Mouse (Mus musculus) ES-CJ7 (cell line): ENCODE results near the gene Ncs1.
A peak's percentile ranks its signal among the peaks of the same experiment; 100 is the strongest.

Experiments used
- DNase-seq: peaks from one replicate; pipeline ENCODE4 v3.0.0; 2011; ENCODE audit warnings: low read depth, low spot score

Gene Ncs1

GRCm38 (mm10) chr2:31245051-31245450, 572 bp upstream of the Ncs1 start:
- DNase-seq = no peak

- peak; percentile 61 for DNase-seq
Measured at GRCm38 (mm10) chr2:31246251-31246971, 788 bp downstream of the Ncs1 start.

DNA sequence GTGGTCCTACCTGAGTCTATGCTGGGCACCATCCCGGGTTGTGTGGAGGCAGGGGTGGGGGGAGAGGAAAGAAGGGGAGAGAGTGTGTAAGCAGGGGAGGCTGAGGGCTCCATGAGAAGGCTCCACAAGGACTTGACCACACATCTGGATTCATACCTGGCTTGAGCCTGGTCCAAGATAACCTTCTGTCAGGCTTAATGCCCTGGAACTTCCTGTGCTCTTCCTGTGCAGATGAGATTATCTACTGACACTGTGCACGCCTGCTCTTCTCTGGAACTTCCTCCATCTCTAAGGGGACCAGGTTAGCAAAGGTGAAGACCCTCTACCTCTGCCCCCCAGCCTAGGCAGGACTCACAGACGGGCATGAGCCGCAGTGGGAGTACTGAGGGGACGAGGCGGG, 3.2 kb downstream of the Ncs1 start:
- no peak for DNase-seq

GRCm38 (mm10) chr2:31252167-31252566, 6.5 kb downstream of the Ncs1 start:
- DNase-seq = no peak

DNA sequence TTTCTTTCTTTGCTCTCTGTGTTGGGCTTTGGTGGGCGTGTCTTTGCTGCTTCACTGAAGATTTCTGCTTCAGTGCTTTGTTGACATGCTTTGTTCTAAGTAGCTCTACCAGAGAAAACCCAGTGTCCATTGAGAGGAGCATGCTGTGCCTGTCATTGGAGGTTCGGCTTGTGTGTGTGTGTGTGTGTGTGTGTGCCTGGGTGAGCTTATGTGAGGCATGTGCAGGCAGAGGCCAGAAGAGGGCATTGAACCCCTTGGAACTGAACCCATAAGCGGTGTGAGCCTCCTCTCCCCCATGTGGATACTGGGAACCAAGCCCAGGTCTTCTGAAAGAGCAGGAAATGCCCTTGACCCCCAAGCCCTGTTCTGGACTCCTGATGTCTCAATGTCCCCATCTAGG, 7.8 kb downstream of the Ncs1 start:
- no peak for DNase-seq

DNA sequence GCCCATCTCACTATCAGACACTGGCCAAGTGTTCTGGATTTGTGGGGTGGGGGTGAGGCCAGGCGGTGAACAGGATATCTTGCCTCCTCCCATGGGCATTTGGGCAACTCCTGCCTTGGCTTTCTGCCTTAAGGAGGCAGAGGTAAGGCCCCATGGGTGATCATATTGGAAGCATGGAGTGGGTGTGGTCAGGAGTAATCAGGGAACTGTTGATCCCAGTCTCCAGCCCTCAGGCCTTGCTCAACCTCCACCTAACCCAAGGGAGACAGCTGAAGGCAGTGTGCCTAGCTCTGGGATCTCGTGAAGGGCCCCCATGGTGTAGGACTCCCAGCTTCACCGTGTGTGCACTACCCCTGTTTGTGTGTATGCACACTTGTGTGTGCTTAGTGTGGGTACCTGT, 9.2 kb downstream of the Ncs1 start:
- no peak for DNase-seq

- peak; percentile 85 for DNase-seq
Measured at GRCm38 (mm10) chr2:31255952-31256938, 10.6 kb downstream of the Ncs1 start.

DNA sequence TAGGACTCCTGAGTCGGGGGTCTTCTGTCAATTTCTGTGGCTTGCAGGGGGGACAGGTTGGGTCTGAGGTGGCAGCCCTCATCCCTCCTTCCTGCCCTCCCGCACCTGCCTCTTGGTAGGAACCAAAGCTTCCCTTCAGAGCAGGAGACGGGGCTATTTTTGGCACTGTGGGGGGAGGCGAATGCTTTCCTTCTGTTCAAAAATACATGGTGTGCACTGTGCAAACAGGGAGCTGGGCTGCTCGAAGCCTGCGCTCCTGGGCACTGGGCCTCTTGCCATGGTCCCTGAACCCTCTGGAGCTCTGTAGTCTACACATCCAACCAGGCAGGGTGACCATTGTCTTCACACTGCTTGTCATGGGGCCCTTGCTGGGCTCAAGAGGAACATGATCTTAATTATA, 11.5 kb downstream of the Ncs1 start:
- DNase-seq = no peak

- DNase-seq = peak; percentile 35
Measured at GRCm38 (mm10) chr2:31258609-31259366, 13.2 kb downstream of the Ncs1 start.

DNA sequence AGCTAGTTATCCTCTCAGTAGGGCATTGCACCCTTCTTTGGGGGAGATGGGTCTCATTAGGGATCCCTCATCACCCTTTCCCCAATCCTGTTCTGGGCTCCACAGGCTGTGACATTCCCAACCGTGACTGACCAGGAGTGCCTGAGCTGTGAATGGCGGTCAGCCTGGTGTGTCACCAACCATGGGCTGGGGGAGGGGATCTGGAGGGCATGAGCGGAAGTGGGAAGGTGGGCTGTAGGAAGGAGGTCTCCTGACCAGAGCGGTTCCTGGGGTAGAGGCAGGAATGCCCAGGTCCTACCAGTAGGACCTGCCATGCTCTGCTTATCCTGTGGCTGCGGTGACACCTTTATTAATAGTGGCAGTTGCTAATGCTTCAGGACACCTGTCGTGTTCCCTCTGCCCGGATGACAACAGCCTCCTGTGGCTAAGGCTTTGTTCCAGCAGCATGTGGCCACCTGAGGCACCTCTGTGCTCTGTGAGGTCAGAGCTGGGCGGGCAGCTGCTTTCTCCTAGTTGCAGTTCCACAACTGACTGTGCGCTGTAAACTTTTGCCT, 13.8 kb downstream of the Ncs1 start:
- no peak for DNase-seq

- no peak for DNase-seq
Measured at GRCm38 (mm10) chr2:31260549-31260948, 14.9 kb downstream of the Ncs1 start.

- no peak for DNase-seq
Measured at GRCm38 (mm10) chr2:31263039-31263461, 17.4 kb downstream of the Ncs1 start.

DNA sequence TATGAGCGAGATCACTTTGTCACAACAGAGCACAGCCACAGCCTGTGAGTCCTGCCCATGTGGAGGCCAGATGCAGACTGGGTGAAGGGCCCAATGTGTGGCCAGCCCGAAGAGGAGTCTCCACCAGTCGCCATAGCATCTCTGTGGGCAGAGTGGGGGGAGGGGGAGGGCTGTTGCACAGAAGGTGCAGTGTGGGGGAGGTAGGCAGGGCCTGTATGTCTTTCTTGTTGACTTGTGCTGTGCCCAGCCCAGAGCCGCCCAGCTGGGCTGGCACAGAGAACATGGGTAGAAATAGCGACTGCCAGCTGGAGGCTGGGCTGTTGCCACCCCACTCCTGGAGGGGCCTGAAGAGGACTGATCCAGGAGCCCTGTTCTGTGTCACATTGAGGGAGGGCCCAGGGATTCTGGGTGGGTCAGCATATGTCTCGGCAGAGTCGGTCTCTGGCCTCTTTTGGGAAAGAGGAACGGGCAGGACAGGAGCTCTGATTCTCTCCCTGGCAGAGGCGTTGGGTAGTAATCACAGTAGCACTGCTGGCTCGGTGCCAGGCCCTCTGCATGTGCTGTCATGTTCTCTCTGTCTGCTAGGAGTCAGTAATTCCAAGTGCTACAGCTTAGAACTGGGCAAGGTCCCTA, 18.2 kb downstream of the Ncs1 start:
- DNase-seq = no peak

GRCm38 (mm10) chr2:31267447-31267846, 21.8 kb downstream of the Ncs1 start:
- DNase-seq = no peak

- no peak for DNase-seq
Measured at GRCm38 (mm10) chr2:31268631-31269030, 23.0 kb downstream of the Ncs1 start.

DNA sequence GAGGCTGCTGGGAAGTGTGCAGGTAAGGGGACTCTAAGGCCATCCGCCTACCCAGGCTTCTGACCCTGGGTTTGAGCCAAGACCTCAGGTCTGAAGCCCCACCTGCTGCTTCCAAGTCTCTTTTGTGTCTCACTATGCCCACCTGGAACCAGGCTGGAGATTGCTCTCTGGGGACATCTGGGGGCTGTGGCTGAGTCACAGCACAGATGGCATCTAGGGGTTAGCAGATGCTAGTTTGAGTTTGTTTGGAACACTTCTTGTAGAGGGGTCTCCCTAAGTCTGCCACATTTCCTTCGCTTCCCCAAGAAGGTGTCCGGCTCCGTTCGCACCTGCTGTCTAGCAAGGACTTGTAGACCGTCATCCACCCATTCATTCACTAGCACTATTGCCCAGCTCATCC, 23.6 kb downstream of the Ncs1 start:
- DNase-seq = no peak

GRCm38 (mm10) chr2:31269847-31270246, 24.2 kb downstream of the Ncs1 start:
- DNase-seq = no peak

- peak; percentile 48 for DNase-seq
Measured at GRCm38 (mm10) chr2:31270470-31270869, 24.8 kb downstream of the Ncs1 start.

DNA sequence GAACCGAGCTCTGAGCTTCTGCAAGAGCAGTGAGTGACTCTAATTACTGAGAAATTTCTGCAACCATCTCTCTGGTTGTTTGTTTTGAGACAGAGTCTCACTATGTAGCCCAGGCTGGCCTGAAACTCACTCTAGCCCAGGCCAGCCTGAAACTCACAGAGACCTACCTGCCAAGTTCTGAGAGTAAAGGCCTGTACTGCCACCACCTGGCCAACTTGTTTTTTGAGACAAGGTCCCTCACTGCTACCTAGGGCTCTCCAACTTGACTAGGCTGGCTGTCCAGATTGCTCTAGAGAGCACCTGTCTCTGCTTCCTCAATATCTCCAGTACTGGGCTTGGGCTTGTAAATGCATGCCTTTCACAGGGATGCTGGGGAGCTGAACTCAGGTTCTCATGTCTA, 25.4 kb downstream of the Ncs1 start:
- peak; percentile 60 for DNase-seq

- no peak for DNase-seq
Measured at GRCm38 (mm10) chr2:31274993-31275392, 29.4 kb downstream of the Ncs1 start.

- no peak for DNase-seq
Measured at GRCm38 (mm10) chr2:31277810-31278209, 32.2 kb downstream of the Ncs1 start.
